In genomic region chr9:76546714-76547113, GRCm38 (mm10) we compare ENCODE assay signal across 25 mouse cellular contexts. TPM values are rescaled to one million over a fixed set of nuclear protein-coding genes. Genes with fewer than 3 reads are reported as not detected.
DNase-seq lines count a peak whose midpoint lies in the region; ATAC-seq lines count a peak whose summit lies in the region.
"Had no signal": no experiment of that assay in that cellular context is flagged by ENCODE, and none has a peak within 500 bp of the region (broad histone marks: within the 10 kb centered on the region; RNA-seq: fewer than 3 reads in every experiment).

No protein-coding gene starts in this region.

- H3K9me3 ChIP-seq in hindbrain, embryonic 16.5 days (ENCODE audit: control insufficient read depth, low read length) = no peaks in the 10 kb centered on the region
- no peaks in the 10 kb centered on the region for H3K9me3 ChIP-seq in hindbrain, embryonic 13.5 days
- no peaks in the 10 kb centered on the region for H3K9me3 ChIP-seq in midbrain, embryonic 16.5 days (replicated peaks; ENCODE audit: control insufficient read depth, low read length, poor library complexity, severe bottlenecking)
- H3K9me3 ChIP-seq in midbrain, embryonic 11.5 days (ENCODE audit: control insufficient read depth, low read length) = no peaks in the 10 kb centered on the region
- H3K9me3 ChIP-seq: G1E; heart, embryonic 13.5 days; limb, embryonic 13.5 days; lung, embryonic 15.5 days; midbrain, embryonic 12.5 days had no signal

- DNase-seq in cerebellum, adult 11-12 months = peak; percentile 2
- no peak for DNase-seq in cerebellum, adult 11 months
- DNase-seq in midbrain, embryonic 11.5 days (ENCODE audit: low spot score, missing footprints) = no peak
- DNase-seq in retina, postnatal 1 day = peak; percentile 43
- DNase-seq: adrenal gland, postnatal 14 days; cerebellum, adult 8-10 months; heart, adult 2 months; heart, postnatal 10 days; kidney, adult 9 months; kidney, postnatal 10 days; layer of hippocampus, postnatal 36 days; thymus, postnatal 4 days had no signal

- H3K27ac ChIP-seq in hindbrain, embryonic 16.5 days (ENCODE audit: low read depth, low read length) = no peak overlapping the region
- H3K27ac ChIP-seq in hindbrain, embryonic 13.5 days = no peak overlapping the region
- H3K27ac ChIP-seq in midbrain, embryonic 16.5 days (ENCODE audit: low read length) = no peak overlapping the region
- no peak overlapping the region for H3K27ac ChIP-seq in midbrain, embryonic 11.5 days (ENCODE audit: low read depth, low read length)
- H3K27ac ChIP-seq: heart, adult 2 months; heart, embryonic 13.5 days; limb, embryonic 13.5 days; lung, embryonic 15.5 days; midbrain, embryonic 12.5 days had no signal

- H3K9ac ChIP-seq in hindbrain, embryonic 16.5 days (ENCODE audit: low read depth, low read length) = no peak overlapping the region
- no peak overlapping the region for H3K9ac ChIP-seq in hindbrain, embryonic 13.5 days
- H3K9ac ChIP-seq in midbrain, embryonic 16.5 days (ENCODE audit: low read depth, low read length) = no peak overlapping the region
- H3K9ac ChIP-seq in midbrain, embryonic 11.5 days (ENCODE audit: low read length) = no peak overlapping the region
- H3K9ac ChIP-seq: heart, embryonic 13.5 days; limb, embryonic 13.5 days; lung, embryonic 15.5 days; midbrain, embryonic 12.5 days had no signal

- no peaks in the 10 kb centered on the region for H3K4me1 ChIP-seq in hindbrain, embryonic 16.5 days (ENCODE audit: control insufficient read depth, insufficient read depth, low read depth, low read length)
- no peaks in the 10 kb centered on the region for H3K4me1 ChIP-seq in hindbrain, embryonic 13.5 days (replicated peaks)
- no peaks in the 10 kb centered on the region for H3K4me1 ChIP-seq in midbrain, embryonic 16.5 days (ENCODE audit: control insufficient read depth, insufficient read depth, low read length)
- no peaks in the 10 kb centered on the region for H3K4me1 ChIP-seq in midbrain, embryonic 11.5 days (ENCODE audit: control insufficient read depth, insufficient read depth, low read length)
- H3K4me1 ChIP-seq: limb, embryonic 13.5 days; lung, embryonic 15.5 days; midbrain, embryonic 12.5 days had no signal

- H3K27me3 ChIP-seq in hindbrain, embryonic 16.5 days (replicated peaks; ENCODE audit: control insufficient read depth, insufficient read depth, low read length) = no peaks in the 10 kb centered on the region
- no peaks in the 10 kb centered on the region for H3K27me3 ChIP-seq in hindbrain, embryonic 13.5 days
- H3K27me3 ChIP-seq in midbrain, embryonic 16.5 days (ENCODE audit: control insufficient read depth, insufficient read depth, low read depth, low read length) = no peaks in the 10 kb centered on the region
- H3K27me3 ChIP-seq in midbrain, embryonic 11.5 days (ENCODE audit: control insufficient read depth, insufficient read depth, low read length) = no peaks in the 10 kb centered on the region
- H3K27me3 ChIP-seq: heart, embryonic 13.5 days; limb, embryonic 13.5 days; lung, embryonic 15.5 days; midbrain, embryonic 12.5 days; Patski had no signal

- 40% methylated on average over 3 of the region's 3 CpGs for WGBS in hindbrain, embryonic 16.5 days
- 44% methylated on average over 3 of the region's 3 CpGs for WGBS in hindbrain, embryonic 13.5 days
- WGBS in midbrain, embryonic 16.5 days = 48% methylated on average over 3 of the region's 3 CpGs
- WGBS in midbrain, embryonic 11.5 days = 50% methylated on average over 3 of the region's 3 CpGs

- no peak overlapping the region for H3K4me3 ChIP-seq in hindbrain, embryonic 16.5 days (ENCODE audit: low read length)
- H3K4me3 ChIP-seq in hindbrain, embryonic 13.5 days = no peak overlapping the region
- no peak overlapping the region for H3K4me3 ChIP-seq in midbrain, embryonic 16.5 days (ENCODE audit: low read depth, low read length)
- no peak overlapping the region for H3K4me3 ChIP-seq in midbrain, embryonic 11.5 days (ENCODE audit: low read depth, low read length)
- H3K4me3 ChIP-seq: heart, adult 2 months; heart, embryonic 13.5 days; limb, embryonic 13.5 days; lung, embryonic 15.5 days; midbrain, embryonic 12.5 days had no signal

- no peaks in the 10 kb centered on the region for H3K36me3 ChIP-seq in hindbrain, embryonic 16.5 days (ENCODE audit: control insufficient read depth, insufficient read depth, low read length)
- H3K36me3 ChIP-seq in hindbrain, embryonic 13.5 days = no peaks in the 10 kb centered on the region
- H3K36me3 ChIP-seq in midbrain, embryonic 16.5 days (ENCODE audit: control insufficient read depth, insufficient read depth, low read length) = no peaks in the 10 kb centered on the region
- no peaks in the 10 kb centered on the region for H3K36me3 ChIP-seq in midbrain, embryonic 11.5 days (ENCODE audit: control insufficient read depth, insufficient read depth, low read length)
- H3K36me3 ChIP-seq: G1E; heart, embryonic 13.5 days; limb, embryonic 13.5 days; lung, embryonic 15.5 days; midbrain, embryonic 12.5 days had no signal

- no peak overlapping the region for H3K4me2 ChIP-seq in hindbrain, embryonic 16.5 days (ENCODE audit: low read length)
- no peak overlapping the region for H3K4me2 ChIP-seq in hindbrain, embryonic 13.5 days
- H3K4me2 ChIP-seq in midbrain, embryonic 16.5 days (ENCODE audit: low read length) = no peak overlapping the region
- no peak overlapping the region for H3K4me2 ChIP-seq in midbrain, embryonic 11.5 days
- H3K4me2 ChIP-seq: heart, embryonic 13.5 days; limb, embryonic 13.5 days; liver, embryonic 11.5 days; lung, embryonic 15.5 days; midbrain, embryonic 12.5 days had no signal

- peak; percentile 73 for ATAC-seq in hindbrain, embryonic 16.5 days
- ATAC-seq in hindbrain, embryonic 13.5 days (ENCODE audit: low FRiP score) = no peak
- ATAC-seq in midbrain, embryonic 16.5 days = peak; percentile 32; the same call in 1 of the 2 replicates
- ATAC-seq in midbrain, embryonic 11.5 days (ENCODE audit: low FRiP score) = no peak
- ATAC-seq: forebrain, embryonic 14.5 days; intestine, postnatal 0 days; Patski had no signal

RNA-seq across cellular contexts. Expression of gene Fam83b, which starts 20.2 kb away (rescaled TPM):
- 0.04 and 0.08 TPM in 2 replicates for polyA plus RNA-seq in hindbrain, embryonic 16.5 days (2015; fragmentation: Nextera tagmentation; extraction: Ambion mirVana)
- 0.06 TPM in 1 of 2 replicates, not detected in the other for polyA plus RNA-seq in hindbrain, embryonic 13.5 days (2015; fragmentation: Nextera tagmentation; extraction: Ambion mirVana)
- polyA plus RNA-seq in midbrain, embryonic 16.5 days (2015; fragmentation: Nextera tagmentation; extraction: Ambion mirVana) = 0.06 and 0.12 TPM in 2 replicates
- 0.25 TPM in 1 of 2 replicates, not detected in the other for polyA plus RNA-seq in midbrain, embryonic 11.5 days (2014; fragmentation: Nextera tagmentation; extraction: Ambion mirVana)
- polyA plus RNA-seq: forebrain, embryonic 14.5 days; G1E; heart, adult 2 months; Patski; testis, adult 2 months had no signal

Comparison
In these comparisons a context has a peak if more than half of its experiments do, and no peak if none do; other contexts are left out.
1. DNase-seq: peak in cerebellum, adult 11-12 months (single experiment) and retina, postnatal 1 day (single experiment); none in cerebellum, adult 11 months (single experiment) and midbrain, embryonic 11.5 days (single experiment).
2. ATAC-seq: peak in hindbrain, embryonic 16.5 days (single experiment) and midbrain, embryonic 16.5 days (single experiment); none in hindbrain, embryonic 13.5 days (single experiment) and midbrain, embryonic 11.5 days (single experiment).